8 mouse cellular contexts compared by ENCODE assay signal in genomic region chr2:26380131-26380771, GRCm38 (mm10). TPM values are rescaled to one million over a fixed set of nuclear protein-coding genes. Genes with fewer than 3 reads are reported as not detected.
DNase-seq lines count a peak whose midpoint lies in the region; ATAC-seq lines count a peak whose summit lies in the region.

TSS of gene Snapc4 (minus strand) at chr2:26380653.

- peak within 1 kb of the TSS; percentile 97 for H3K4me2 ChIP-seq in hindbrain, embryonic 13.5 days

- H3K9me3 ChIP-seq in hindbrain, embryonic 13.5 days, result no peaks in the 10 kb centered on the region

- peak within 1 kb of the TSS; percentile 86 for H3K9ac ChIP-seq in hindbrain, embryonic 13.5 days

- peak within 1 kb of the TSS; percentile 60 for H3K27ac ChIP-seq in hindbrain, embryonic 13.5 days

- peak within 1 kb of the TSS; percentile 79 for H3K4me3 ChIP-seq in hindbrain, embryonic 13.5 days

- peak; percentile 95 for DNase-seq in R1 (ENCODE audit: low read depth, low spot score)
- peak; percentile 87 to 90 for DNase-seq in cerebellum, postnatal 10 days
- peak; percentile 67 to 82 for DNase-seq in frontal cortex, postnatal 14 days (ENCODE audit: low spot score in 2 of 2)
- DNase-seq in left cerebral cortex, adult 11 months (ENCODE audit: low spot score), result peak; percentile 66
- DNase-seq in lung, postnatal 4 days, result peak; percentile 86 to 88
- DNase-seq in right cerebral cortex, adult 18-20 months, result peak; percentile 89
- peak; percentile 75 for DNase-seq in urinary bladder, postnatal 25 days (ENCODE audit: low spot score)

- WGBS in hindbrain, embryonic 13.5 days, result under 1% methylated on average over 34 of the region's 38 CpGs

- H3K27me3 ChIP-seq in hindbrain, embryonic 13.5 days, result no peaks in the 10 kb centered on the region

- ATAC-seq in hindbrain, embryonic 13.5 days (ENCODE audit: low FRiP score), result peak; percentile 97

- peaks cover 21% of the 10 kb centered on the region for H3K4me1 ChIP-seq in hindbrain, embryonic 13.5 days (replicated peaks)

- H3K36me3 ChIP-seq in hindbrain, embryonic 13.5 days, result peaks cover 73% of the 10 kb centered on the region

RNA-seq across cellular contexts. Expression of gene Snapc4, which starts in this region (rescaled TPM):
- 27.8 and 35.2 TPM in 2 replicates for polyA plus RNA-seq in hindbrain, embryonic 13.5 days (2015; fragmentation: Nextera tagmentation; extraction: Ambion mirVana)

Comparison
In these comparisons a context has a peak if more than half of its experiments do, and no peak if none do; other contexts are left out.
1. Peak in every context shown above with its lines: DNase-seq, ATAC-seq, H3K4me3 ChIP-seq and H3K27ac ChIP-seq.